Mouse (Mus musculus): ENCODE data around the gene Fkbp4.

DNA sequence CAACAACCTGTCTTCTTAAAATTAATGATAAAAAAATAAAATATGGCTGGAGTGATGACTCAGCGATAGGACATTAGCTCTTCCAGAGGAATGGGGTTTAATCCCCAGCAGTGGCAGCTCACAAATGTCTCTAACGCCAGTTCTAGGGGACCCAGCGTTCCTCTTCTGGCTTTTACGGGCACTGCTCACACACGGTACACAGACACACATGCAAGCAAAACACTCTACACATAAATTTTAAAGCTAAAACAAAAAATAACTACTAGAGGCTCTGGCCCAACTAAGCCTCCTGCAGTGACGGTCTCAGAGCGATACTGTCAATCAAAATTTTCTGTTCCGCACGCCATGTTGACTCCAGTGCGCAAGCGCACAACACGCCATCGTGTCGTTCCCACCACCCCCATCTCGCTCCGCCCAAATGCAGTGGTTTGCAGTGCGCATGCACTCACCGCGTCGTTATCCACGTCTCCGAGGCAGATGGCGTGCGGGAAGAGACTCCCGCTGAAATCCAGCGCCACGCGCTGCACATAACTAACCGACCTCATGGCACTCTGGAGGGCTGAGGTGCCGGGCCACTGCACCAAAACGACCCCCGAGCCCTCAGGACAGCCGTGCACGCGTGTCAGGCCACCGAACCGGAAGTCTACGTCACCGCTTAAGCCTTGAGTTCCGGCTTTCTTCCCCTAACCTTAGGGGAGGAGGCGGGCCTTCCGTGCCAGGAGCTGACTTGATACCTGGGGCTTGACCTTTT, 14.0 kb downstream of the Fkbp4 start, which contains the start of gene Itfg2:
- TF ChIP-seq CTCF (IDR thresholded peaks at IDR 0.05; ENCODE audit: insufficient read depth, low read length) (no peak), POLR2A (IDR thresholded peaks at IDR 0.05; ENCODE audit: borderline replicate concordance, extremely low read depth, low read depth, low read length) (peak; percentile 95)
